Mouse (Mus musculus): ENCODE measurements at regions not wholly inside any gene's neighbourhood (a gene's known extent, or its start where the extent isn't known, plus 50 kb on each side); places are given as distances from the start of the nearest gene placed in this dataset.

- WGBS = 70% methylated on average over 3 of the region's 3 CpGs
- no peak overlapping the region for H3K27ac ChIP-seq (ENCODE audit: control insufficient read depth, insufficient read depth, low read depth, low read length, poor library complexity)
- TF ChIP-seq CTCF (IDR thresholded peaks at IDR 0.05; ENCODE audit: control insufficient read depth, insufficient read depth, low read length) (no peak), POLR2A (IDR thresholded peaks at IDR 0.05; ENCODE audit: borderline replicate concordance, control insufficient read depth, low read depth, low read length) (no peak)
- no peak overlapping the region for H3K4me3 ChIP-seq (replicated peaks; ENCODE audit: control insufficient read depth, low read depth, low read length)
- H3K4me1 ChIP-seq (ENCODE audit: control insufficient read depth, insufficient read depth, low read length) = no peaks in the 10 kb centered on the region
Observed at GRCm38 (mm10) chr7:137713856-137714255, 276.4 kb downstream of the Glrx3 start.

- no peak overlapping the region for H3K4me3 ChIP-seq (replicated peaks; ENCODE audit: control insufficient read depth, low read depth, low read length)
- TF ChIP-seq CTCF (IDR thresholded peaks at IDR 0.05; ENCODE audit: control insufficient read depth, insufficient read depth, low read length) (no peak), POLR2A (IDR thresholded peaks at IDR 0.05; ENCODE audit: borderline replicate concordance, control insufficient read depth, low read depth, low read length) (no peak)
- WGBS = 5% methylated on average over 12 of the region's 12 CpGs
- H3K27ac ChIP-seq (ENCODE audit: control insufficient read depth, insufficient read depth, low read depth, low read length, poor library complexity) = no peak overlapping the region
- H3K4me1 ChIP-seq (ENCODE audit: control insufficient read depth, insufficient read depth, low read length) = no peaks in the 10 kb centered on the region
Observed at GRCm38 (mm10) chr7:137714318-137714962, 277.0 kb downstream of the Glrx3 start.

- WGBS = 67% methylated on average over 6 of the region's 6 CpGs
- Histone ChIP-seq H3K4me1 (ENCODE audit: control insufficient read depth, insufficient read depth, low read length) (no peaks in the 10 kb centered on the region), H3K4me3 (replicated peaks; ENCODE audit: control insufficient read depth, low read depth, low read length) (no peak overlapping the region), H3K27ac (ENCODE audit: control insufficient read depth, insufficient read depth, low read depth, low read length, poor library complexity) (no peak overlapping the region)
- no peak for TF ChIP-seq POLR2A (IDR thresholded peaks at IDR 0.05; ENCODE audit: borderline replicate concordance, control insufficient read depth, low read depth, low read length)
- TF ChIP-seq CTCF (IDR thresholded peaks at IDR 0.05; ENCODE audit: control insufficient read depth, insufficient read depth, low read length) = no peak
Observed at GRCm38 (mm10) chr7:137715126-137715900, 277.9 kb downstream of the Glrx3 start.

DNA sequence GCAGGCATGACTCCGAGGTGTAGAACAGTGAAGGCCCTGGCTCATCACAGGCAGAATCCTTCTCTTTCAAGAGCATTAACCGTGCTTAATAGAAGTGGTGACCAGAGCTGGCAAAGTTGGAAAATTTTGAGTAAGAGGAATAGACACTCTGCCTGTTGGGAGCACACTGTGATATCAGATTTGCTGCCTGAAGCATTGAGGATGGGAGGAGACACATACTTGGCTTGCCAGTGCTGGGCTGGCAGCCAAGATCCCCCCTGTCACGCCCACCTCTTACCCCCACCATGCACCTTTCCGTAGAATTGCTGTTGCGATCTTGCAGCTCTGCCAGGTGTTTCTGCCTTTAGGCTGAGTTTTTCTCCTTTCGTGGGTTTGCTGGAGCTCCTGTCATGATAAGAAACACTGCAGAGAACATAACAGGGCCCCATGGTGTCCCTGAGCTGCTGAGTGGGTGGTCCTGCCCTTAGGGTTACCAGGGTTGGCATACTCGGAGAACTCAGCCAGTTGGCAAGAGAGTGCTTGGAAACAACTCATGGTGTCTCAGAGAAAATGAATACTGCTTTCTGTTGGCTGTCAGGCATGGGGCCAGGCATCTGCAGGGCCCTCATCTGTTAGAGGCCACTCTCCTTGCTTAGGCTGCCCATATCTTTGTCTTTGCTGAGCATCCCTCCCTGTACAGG, 286.1 kb downstream of the Glrx3 start:
- no peak for TF ChIP-seq CTCF (IDR thresholded peaks at IDR 0.05; ENCODE audit: control insufficient read depth, insufficient read depth, low read length)
- no peak for TF ChIP-seq POLR2A (IDR thresholded peaks at IDR 0.05; ENCODE audit: borderline replicate concordance, control insufficient read depth, low read depth, low read length)
- Histone ChIP-seq H3K4me3 (replicated peaks; ENCODE audit: control insufficient read depth, low read depth, low read length) (no peak overlapping the region), H3K4me1 (ENCODE audit: control insufficient read depth, insufficient read depth, low read length) (no peaks in the 10 kb centered on the region), H3K27ac (ENCODE audit: control insufficient read depth, insufficient read depth, low read depth, low read length, poor library complexity) (no peak overlapping the region)
- 72% methylated on average over 7 of the region's 7 CpGs for whole genome bisulfite sequencing

GRCm38 (mm10) chr7:137726031-137726430, 288.6 kb downstream of the Glrx3 start:
- H3K4me3 ChIP-seq (replicated peaks; ENCODE audit: control insufficient read depth, low read depth, low read length) = no peak overlapping the region
- WGBS = 79% methylated on average over 7 of the region's 7 CpGs
- no peak overlapping the region for H3K27ac ChIP-seq (ENCODE audit: control insufficient read depth, insufficient read depth, low read depth, low read length, poor library complexity)
- no peak for TF ChIP-seq CTCF (IDR thresholded peaks at IDR 0.05; ENCODE audit: control insufficient read depth, insufficient read depth, low read length)
- no peak for TF ChIP-seq POLR2A (IDR thresholded peaks at IDR 0.05; ENCODE audit: borderline replicate concordance, control insufficient read depth, low read depth, low read length)
- H3K4me1 ChIP-seq (ENCODE audit: control insufficient read depth, insufficient read depth, low read length) = no peaks in the 10 kb centered on the region

DNA sequence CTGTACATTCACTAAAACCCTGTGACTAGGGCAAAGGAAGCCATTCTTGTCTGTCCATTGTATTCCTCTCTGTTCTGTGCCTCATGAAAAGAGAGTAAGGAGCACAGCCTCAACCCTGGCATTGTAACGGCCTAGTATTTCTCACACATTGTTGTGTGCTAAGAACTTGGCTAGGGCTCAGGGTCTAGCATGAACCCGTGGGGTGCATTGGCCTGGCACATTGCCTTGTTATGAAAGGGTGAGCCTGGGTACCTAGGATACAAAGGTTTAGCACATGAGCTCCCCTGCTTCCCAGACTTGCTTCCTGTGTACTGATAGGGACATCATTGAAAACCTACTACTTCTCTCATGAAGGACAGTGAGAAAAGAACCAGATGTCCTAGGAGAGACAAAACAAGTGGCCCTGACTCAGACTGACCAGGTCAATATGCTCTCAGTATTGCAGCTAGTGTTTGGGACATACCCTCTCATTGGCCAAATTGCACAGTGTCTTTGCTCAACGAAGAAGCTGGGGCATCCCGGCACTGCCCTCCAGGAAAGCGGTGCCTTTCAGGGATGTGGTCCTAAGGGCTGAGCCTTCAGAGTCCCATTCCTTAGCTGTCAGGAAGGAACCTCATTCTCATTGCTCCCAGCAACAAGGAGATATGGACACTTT, 298.6 kb downstream of the Glrx3 start:
- Histone ChIP-seq H3K27ac (ENCODE audit: control insufficient read depth, insufficient read depth, low read depth, low read length, poor library complexity) (no peak overlapping the region), H3K4me3 (replicated peaks; ENCODE audit: control insufficient read depth, low read depth, low read length) (no peak overlapping the region), H3K4me1 (ENCODE audit: control insufficient read depth, insufficient read depth, low read length) (no peaks in the 10 kb centered on the region)
- 75% methylated on average over 5 of the region's 5 CpGs for WGBS
- TF ChIP-seq CTCF (IDR thresholded peaks at IDR 0.05; ENCODE audit: control insufficient read depth, insufficient read depth, low read length) (no peak), POLR2A (IDR thresholded peaks at IDR 0.05; ENCODE audit: borderline replicate concordance, control insufficient read depth, low read depth, low read length) (no peak)

DNA sequence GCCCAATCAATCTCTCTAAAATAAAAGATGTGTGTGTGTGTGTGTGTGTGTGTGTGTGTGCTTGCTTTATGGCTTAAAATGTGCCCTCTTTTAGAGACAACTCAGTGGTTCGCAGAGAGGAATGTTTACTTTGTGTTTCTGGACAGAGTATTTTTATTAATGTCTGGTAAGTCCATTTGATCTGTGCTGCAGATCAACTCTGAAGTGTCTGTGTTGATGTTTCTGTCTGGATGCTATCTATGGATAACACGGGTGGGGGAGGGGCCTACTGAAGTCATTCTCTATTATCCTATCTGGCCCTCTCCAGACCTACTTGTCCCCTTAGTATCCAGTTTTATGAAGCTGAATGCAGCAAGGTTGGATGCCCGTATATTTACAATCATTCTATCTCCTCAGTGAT, 304.3 kb downstream of the Glrx3 start:
- TF ChIP-seq CTCF (IDR thresholded peaks at IDR 0.05; ENCODE audit: control insufficient read depth, insufficient read depth, low read length) = no peak
- TF ChIP-seq POLR2A (IDR thresholded peaks at IDR 0.05; ENCODE audit: borderline replicate concordance, control insufficient read depth, low read depth, low read length) = no peak

DNA sequence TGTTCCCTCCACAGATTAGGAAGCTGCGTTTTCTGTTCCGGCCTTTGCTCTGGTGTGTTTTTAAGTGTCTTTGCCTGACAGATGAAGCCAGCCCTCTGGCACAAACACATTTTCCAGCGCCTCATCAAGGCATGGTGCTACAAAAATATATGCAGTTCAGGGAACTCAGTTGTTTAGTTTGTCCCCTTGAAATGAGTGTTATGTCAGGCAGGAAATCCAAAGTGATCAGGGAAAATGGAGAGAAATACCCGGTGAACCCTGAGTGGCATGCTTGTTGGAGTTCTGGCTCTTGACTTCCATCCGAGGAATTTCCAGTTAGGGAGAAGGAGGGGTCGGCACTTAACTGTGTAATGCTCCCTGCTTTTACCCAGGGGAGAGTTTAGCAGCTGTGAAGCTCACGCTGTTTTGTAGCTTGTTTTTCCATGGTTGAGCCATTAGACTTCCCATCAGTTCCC, 304.9 kb downstream of the Glrx3 start:
- H3K27ac ChIP-seq (ENCODE audit: control insufficient read depth, insufficient read depth, low read depth, low read length, poor library complexity) = no peak overlapping the region
- TF ChIP-seq CTCF (IDR thresholded peaks at IDR 0.05; ENCODE audit: control insufficient read depth, insufficient read depth, low read length) (no peak), POLR2A (IDR thresholded peaks at IDR 0.05; ENCODE audit: borderline replicate concordance, control insufficient read depth, low read depth, low read length) (no peak)
- WGBS = 60% methylated on average over 7 of the region's 7 CpGs

More for the DNA sequence above, 304.3 kb downstream of the Glrx3 start:
- no peak overlapping the region for H3K4me3 ChIP-seq (replicated peaks; ENCODE audit: control insufficient read depth, low read depth, low read length)
- no peaks in the 10 kb centered on the region for H3K4me1 ChIP-seq (ENCODE audit: control insufficient read depth, insufficient read depth, low read length)
- WGBS = 84% methylated on average over 3 of the region's 3 CpGs
- no peak overlapping the region for H3K27ac ChIP-seq (ENCODE audit: control insufficient read depth, insufficient read depth, low read depth, low read length, poor library complexity)

More for the DNA sequence above, 304.9 kb downstream of the Glrx3 start:
- Histone ChIP-seq H3K4me1 (ENCODE audit: control insufficient read depth, insufficient read depth, low read length) (no peaks in the 10 kb centered on the region), H3K4me3 (replicated peaks; ENCODE audit: control insufficient read depth, low read depth, low read length) (no peak overlapping the region)

Data from bone marrow, adult 2 months (tissue).